Mouse (Mus musculus): Measurements from ENCODE around the gene Adarb2. TPM values are rescaled to one million over a fixed set of nuclear protein-coding genes. Genes with fewer than 3 reads are reported as not detected.

Adarb2 gene
- polyA plus RNA-seq, 1 experiment from 2014 or later: not detected

GRCm38 (mm10) chr13:8210776-8211175 is 8.1 kb downstream of the Adarb2 start:
- Histone ChIP-seq H3K36me3 (ENCODE audit: insufficient read depth, low read length) (no peaks in the 10 kb centered on the region), H3K27me3 (replicated peaks; ENCODE audit: insufficient read depth, low read length) (no peaks in the 10 kb centered on the region), H3K27ac (ENCODE audit: low read length) (no peak overlapping the region), H3K4me2 (replicated peaks; ENCODE audit: low read depth, low read length) (no peak overlapping the region), H3K9me3 (ENCODE audit: low read length) (no peaks in the 10 kb centered on the region), H3K9ac (replicated peaks; ENCODE audit: low read depth) (no peak overlapping the region), H3K4me1 (ENCODE audit: insufficient read depth, low read depth, low read length) (no peaks in the 10 kb centered on the region), H3K4me3 (ENCODE audit: low read depth, low read length) (no peak overlapping the region)
- DNase-seq (ENCODE audit: low spot score) (no peak), ATAC-seq (no peak)
- TF ChIP-seq CTCF (IDR thresholded peaks at IDR 0.05): no peak
- TF ChIP-seq EP300 (IDR thresholded peaks at IDR 0.05): no peak
- 74% methylated on average over 4 of the region's 4 CpGs for whole genome bisulfite sequencing

- ATAC-seq (no peak), DNase-seq (ENCODE audit: low spot score) (no peak)
- 50% methylated on average over 1 of the region's 1 CpGs for WGBS
- no peaks in the 10 kb centered on the region for H3K36me3 ChIP-seq (ENCODE audit: insufficient read depth, low read length)
- no peak overlapping the region for H3K4me3 ChIP-seq (ENCODE audit: low read depth, low read length)
- no peak overlapping the region for H3K4me2 ChIP-seq (replicated peaks; ENCODE audit: low read depth, low read length)
- H3K9ac ChIP-seq (replicated peaks; ENCODE audit: low read depth): no peak overlapping the region
- no peaks in the 10 kb centered on the region for H3K27me3 ChIP-seq (replicated peaks; ENCODE audit: insufficient read depth, low read length)
- H3K4me1 ChIP-seq (ENCODE audit: insufficient read depth, low read depth, low read length): no peaks in the 10 kb centered on the region
- TF ChIP-seq CTCF (IDR thresholded peaks at IDR 0.05): no peak
- TF ChIP-seq EP300 (IDR thresholded peaks at IDR 0.05): no peak
- no peaks in the 10 kb centered on the region for H3K9me3 ChIP-seq (ENCODE audit: low read length)
- no peak overlapping the region for H3K27ac ChIP-seq (ENCODE audit: low read length)
Observed at GRCm38 (mm10) chr13:8238871-8239270, 36.2 kb downstream of the Adarb2 start.

GRCm38 (mm10) chr13:8248016-8248667 is 45.5 kb downstream of the Adarb2 start:
- Histone ChIP-seq H3K4me1 (ENCODE audit: insufficient read depth, low read depth, low read length) (no peaks in the 10 kb centered on the region), H3K4me3 (ENCODE audit: low read depth, low read length) (no peak overlapping the region), H3K27ac (ENCODE audit: low read length) (no peak overlapping the region), H3K9ac (replicated peaks; ENCODE audit: low read depth) (no peak overlapping the region), H3K36me3 (ENCODE audit: insufficient read depth, low read length) (no peaks in the 10 kb centered on the region), H3K9me3 (ENCODE audit: low read length) (no peaks in the 10 kb centered on the region), H3K4me2 (replicated peaks; ENCODE audit: low read depth, low read length) (no peak overlapping the region), H3K27me3 (replicated peaks; ENCODE audit: insufficient read depth, low read length) (no peaks in the 10 kb centered on the region)
- no peak for DNase-seq (ENCODE audit: low spot score)
- no peak for TF ChIP-seq CTCF (IDR thresholded peaks at IDR 0.05)
- TF ChIP-seq EP300 (IDR thresholded peaks at IDR 0.05): no peak
- no peak for ATAC-seq
- 34% methylated on average over 5 of the region's 5 CpGs for WGBS

GRCm38 (mm10) chr13:8272158-8272945 is 69.7 kb downstream of the Adarb2 start:
- no peaks in the 10 kb centered on the region for H3K36me3 ChIP-seq (ENCODE audit: insufficient read depth, low read length)
- no peak overlapping the region for H3K9ac ChIP-seq (replicated peaks; ENCODE audit: low read depth)
- no peak overlapping the region for H3K4me2 ChIP-seq (replicated peaks; ENCODE audit: low read depth, low read length)
- H3K27ac ChIP-seq (ENCODE audit: low read length): no peak overlapping the region
- DNase-seq (ENCODE audit: low spot score): peak; percentile 26
- ATAC-seq: peak; percentile 43
- no peaks in the 10 kb centered on the region for H3K27me3 ChIP-seq (replicated peaks; ENCODE audit: insufficient read depth, low read length)
- TF ChIP-seq CTCF (IDR thresholded peaks at IDR 0.05) (no peak), EP300 (IDR thresholded peaks at IDR 0.05) (no peak)
- WGBS: 45% methylated on average over 4 of the region's 4 CpGs
- no peak overlapping the region for H3K4me3 ChIP-seq (ENCODE audit: low read depth, low read length)
- H3K4me1 ChIP-seq (ENCODE audit: insufficient read depth, low read depth, low read length): no peaks in the 10 kb centered on the region
- H3K9me3 ChIP-seq (ENCODE audit: low read length): no peaks in the 10 kb centered on the region

- DNase-seq (ENCODE audit: low spot score) (no peak), ATAC-seq (no peak)
- no peak for TF ChIP-seq CTCF (IDR thresholded peaks at IDR 0.05)
- no peak for TF ChIP-seq EP300 (IDR thresholded peaks at IDR 0.05)
- 61% methylated on average over 2 of the region's 2 CpGs for WGBS
- no peak overlapping the region for H3K27ac ChIP-seq (ENCODE audit: low read length)
- H3K27me3 ChIP-seq (replicated peaks; ENCODE audit: insufficient read depth, low read length): no peaks in the 10 kb centered on the region
- no peaks in the 10 kb centered on the region for H3K36me3 ChIP-seq (ENCODE audit: insufficient read depth, low read length)
- no peak overlapping the region for H3K9ac ChIP-seq (replicated peaks; ENCODE audit: low read depth)
- no peaks in the 10 kb centered on the region for H3K4me1 ChIP-seq (ENCODE audit: insufficient read depth, low read depth, low read length)
- no peaks in the 10 kb centered on the region for H3K9me3 ChIP-seq (ENCODE audit: low read length)
- no peak overlapping the region for H3K4me3 ChIP-seq (ENCODE audit: low read depth, low read length)
- H3K4me2 ChIP-seq (replicated peaks; ENCODE audit: low read depth, low read length): no peak overlapping the region
Observed at GRCm38 (mm10) chr13:8283116-8283515, 80.5 kb downstream of the Adarb2 start.

GRCm38 (mm10) chr13:8316347-8317141 is 113.9 kb downstream of the Adarb2 start:
- Histone ChIP-seq H3K36me3 (ENCODE audit: insufficient read depth, low read length) (no peaks in the 10 kb centered on the region), H3K4me1 (ENCODE audit: insufficient read depth, low read depth, low read length) (no peaks in the 10 kb centered on the region), H3K4me3 (ENCODE audit: low read depth, low read length) (no peak overlapping the region), H3K27me3 (replicated peaks; ENCODE audit: insufficient read depth, low read length) (no peaks in the 10 kb centered on the region), H3K4me2 (replicated peaks; ENCODE audit: low read depth, low read length) (no peak overlapping the region), H3K9ac (replicated peaks; ENCODE audit: low read depth) (no peak overlapping the region), H3K27ac (ENCODE audit: low read length) (no peak overlapping the region), H3K9me3 (ENCODE audit: low read length) (no peaks in the 10 kb centered on the region)
- no peak for ATAC-seq
- TF ChIP-seq EP300 (IDR thresholded peaks at IDR 0.05) (no peak), CTCF (IDR thresholded peaks at IDR 0.05) (no peak)
- peak; percentile 10 for DNase-seq (ENCODE audit: low spot score)
- 34% methylated on average over 5 of the region's 5 CpGs for WGBS

All from lung, postnatal 0 days (tissue).